Mouse (Mus musculus) forebrain, embryonic 16.5 days (tissue): ENCODE measurements around the gene Leng9. TPM values are rescaled to one million over a fixed set of nuclear protein-coding genes. Genes with fewer than 3 reads are reported as not detected.

Experiments used
- ATAC-seq: fragments of 200-750 bp; cut with Nextera tagmentation; 2 replicates; pipeline ENCODE4 v1.8.0; 2017; ENCODE audit warnings: mild to moderate bottlenecking, moderate library complexity
- H3K27ac ChIP-seq: fragments of 300-500 bp; sonication (generic); 2 replicates; pipeline ENCODE4 v1.5.1; 2014; ENCODE audit warnings: low read length, control low read depth
- H3K27me3 ChIP-seq: fragments of 300-500 bp; sonication (generic); replicated peaks from 2 replicates; pipeline ENCODE4 v1.6.1; 2014; ENCODE audit warnings: low read length; ENCODE audit not compliant: control insufficient read depth, insufficient read depth
- H3K36me3 ChIP-seq: fragments of 300-500 bp; sonication (generic); 2 replicates; pipeline ENCODE4 v1.6.1; 2014; ENCODE audit not compliant: control insufficient read depth, insufficient read depth
- H3K4me1 ChIP-seq: fragments of 300-500 bp; sonication (generic); replicated peaks from 2 replicates; pipeline ENCODE4 v1.6.1; 2014; ENCODE audit warnings: low read length; ENCODE audit not compliant: control insufficient read depth, insufficient read depth
- H3K4me2 ChIP-seq: fragments of 300-500 bp; sonication (generic); 2 replicates; pipeline ENCODE4 v1.6.1; 2014; ENCODE audit warnings: mild to moderate bottlenecking, low read length, control low read depth
- H3K4me3 ChIP-seq: fragments of 300-500 bp; sonication (generic); replicated peaks from 2 replicates; pipeline ENCODE4 v1.5.1; 2014; ENCODE audit warnings: mild to moderate bottlenecking, low read length, control low read depth
- H3K9ac ChIP-seq: fragments of 300-500 bp; sonication (generic); replicated peaks from 2 replicates; pipeline ENCODE4 v1.6.1; 2014; ENCODE audit warnings: low read depth, low read length, control low read depth
- H3K9me3 ChIP-seq: fragments of 300-500 bp; sonication (generic); 2 replicates; pipeline ENCODE4 v1.6.1; 2016; ENCODE audit warnings: low read length; ENCODE audit not compliant: control insufficient read depth
- WGBS: fragments of 180-500 bp; shearing (Covaris S2); extraction: QIAGEN DNeasy Blood & Tissue Kit; methylation state at CpG from one replicate; pipeline ENCODE4 v1.1.7; 2014; 5-methylcytosine and 5-hydroxymethylcytosine counted together
- polyA plus RNA-seq: library from polyadenylated mRNA; unstranded; fragments of >200 nt; fragmentation: Nextera tagmentation; extraction: Ambion mirVana; gene quantifications from 2 replicates; pipeline ENCODE4 v1.2.1, GENCODE M21; 2015

Gene Leng9
- polyA plus RNA-seq, 1 experiment from 2014 or later: 6.4 TPM

GRCm38 (mm10) chr7:4145552-4146190 is 4.5 kb downstream of the Leng9 start:
- Histone ChIP-seq H3K36me3 (peaks cover 60% of the 10 kb centered on the region), H3K4me3 (no peak overlapping the region), H3K4me1 (peaks cover 16% of the 10 kb centered on the region), H3K27ac (no peak overlapping the region), H3K4me2 (no peak overlapping the region), H3K9me3 (no peaks in the 10 kb centered on the region), H3K27me3 (no peaks in the 10 kb centered on the region), H3K9ac (no peak overlapping the region)
- ATAC-seq: no peak
- 66% methylated on average over 6 of the region's 6 CpGs for WGBS

DNA sequence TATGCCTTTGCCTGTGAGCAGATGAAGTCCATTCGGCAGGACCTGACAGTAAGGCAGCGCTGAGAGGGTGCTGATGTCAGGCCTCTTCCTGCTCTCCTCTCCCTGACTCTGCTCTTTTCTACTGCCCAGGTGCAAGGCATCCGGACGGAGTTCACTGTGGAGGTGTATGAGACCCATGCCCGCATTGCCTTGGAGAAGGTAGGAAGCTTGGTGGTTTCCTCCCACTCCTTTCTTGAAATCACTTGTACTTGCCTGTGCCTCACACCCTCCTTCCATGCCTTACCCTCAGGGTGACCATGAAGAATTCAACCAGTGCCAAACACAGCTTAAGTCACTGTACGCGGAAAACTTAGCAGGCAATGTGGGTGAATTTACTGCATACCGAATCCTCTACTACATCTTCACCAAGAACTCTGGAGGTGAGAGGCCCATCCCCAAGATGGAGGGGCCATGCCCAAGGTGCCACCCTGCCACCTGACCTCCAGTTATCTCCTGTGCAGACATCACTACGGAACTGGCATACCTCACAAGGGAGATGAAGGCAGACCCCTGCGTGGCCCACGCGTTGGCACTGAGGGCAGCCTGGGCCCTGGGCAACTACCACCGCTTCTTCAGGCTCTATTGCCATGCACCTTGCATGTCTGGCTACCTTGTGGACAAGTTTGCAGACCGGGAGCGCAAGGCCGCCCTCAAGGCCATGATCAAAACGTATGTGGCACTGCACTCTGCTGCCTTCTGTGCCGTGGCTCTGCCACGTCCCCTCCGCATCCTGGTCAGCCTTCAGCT is 5.2 kb downstream of the Leng9 start:
- Histone ChIP-seq H3K4me2 (no peak overlapping the region), H3K36me3 (peaks cover 62% of the 10 kb centered on the region), H3K9me3 (no peaks in the 10 kb centered on the region), H3K4me1 (peaks cover 10% of the 10 kb centered on the region), H3K27ac (no peak overlapping the region), H3K27me3 (no peaks in the 10 kb centered on the region), H3K4me3 (no peak overlapping the region), H3K9ac (no peak overlapping the region)
- WGBS: 93% methylated on average over 20 of the region's 20 CpGs
- ATAC-seq: no peak

DNA sequence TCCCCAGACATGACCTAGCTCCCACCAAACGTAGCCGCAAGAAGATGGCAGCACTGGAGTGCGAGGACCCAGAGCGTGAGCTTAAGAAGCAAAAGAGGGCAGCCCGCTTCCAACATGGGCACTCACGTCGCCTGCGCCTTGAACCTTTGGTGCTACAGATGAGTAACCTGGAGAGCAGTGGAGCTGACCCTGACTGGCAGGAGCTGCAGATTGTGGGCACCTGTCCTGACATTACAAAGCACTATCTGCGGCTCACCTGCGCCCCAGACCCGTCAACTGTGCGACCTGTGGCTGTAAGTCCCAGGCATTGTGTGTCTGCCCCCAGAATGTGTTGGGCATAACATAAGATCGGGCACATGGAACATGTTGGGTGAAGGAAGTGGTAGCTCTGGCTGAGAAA is 6.1 kb downstream of the Leng9 start:
- Histone ChIP-seq H3K4me3 (no peak overlapping the region), H3K9ac (no peak overlapping the region), H3K36me3 (peaks cover 70% of the 10 kb centered on the region), H3K9me3 (no peaks in the 10 kb centered on the region), H3K27me3 (no peaks in the 10 kb centered on the region), H3K27ac (no peak overlapping the region), H3K4me1 (peaks cover 10% of the 10 kb centered on the region), H3K4me2 (no peak overlapping the region)
- ATAC-seq: no peak
- 95% methylated on average over 13 of the region's 13 CpGs for WGBS

DNA sequence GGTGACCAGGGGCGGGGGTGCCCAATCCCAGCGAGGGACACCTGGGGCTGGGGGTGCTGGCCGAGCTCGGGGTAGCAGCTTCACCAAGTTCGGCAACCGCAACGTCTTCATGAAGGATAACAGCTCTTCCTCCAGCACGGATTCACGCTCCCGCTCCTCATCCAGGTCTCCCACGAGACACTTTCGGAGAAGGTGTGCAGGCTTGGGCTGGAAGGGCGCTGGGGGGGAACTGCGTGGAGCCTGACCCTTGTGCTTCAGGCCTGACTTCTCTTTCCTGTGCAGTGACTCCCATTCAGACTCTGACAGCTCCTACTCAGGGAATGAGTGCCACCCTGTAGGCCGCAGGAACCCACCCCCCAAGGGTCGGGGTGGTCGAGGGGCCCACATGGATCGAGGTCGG is 6.7 kb downstream of the Leng9 start:
- H3K27ac ChIP-seq: no peak overlapping the region
- H3K4me3 ChIP-seq: no peak overlapping the region
- H3K9me3 ChIP-seq: no peaks in the 10 kb centered on the region
- 95% methylated on average over 19 of the region's 19 CpGs for WGBS
- no peak overlapping the region for H3K4me2 ChIP-seq
- H3K4me1 ChIP-seq: peaks cover 6% of the 10 kb centered on the region
- H3K27me3 ChIP-seq: no peaks in the 10 kb centered on the region
- H3K9ac ChIP-seq: no peak overlapping the region
- ATAC-seq: no peak
- peaks cover 73% of the 10 kb centered on the region for H3K36me3 ChIP-seq

- no peak overlapping the region for H3K27ac ChIP-seq
- ATAC-seq: no peak
- whole genome bisulfite sequencing: 96% methylated on average over 10 of the region's 10 CpGs
- peaks cover 7% of the 10 kb centered on the region for H3K4me1 ChIP-seq
- H3K9ac ChIP-seq: no peak overlapping the region
- H3K4me3 ChIP-seq: no peak overlapping the region
- H3K27me3 ChIP-seq: no peaks in the 10 kb centered on the region
- H3K36me3 ChIP-seq: peaks cover 73% of the 10 kb centered on the region
- H3K4me2 ChIP-seq: no peak overlapping the region
- no peaks in the 10 kb centered on the region for H3K9me3 ChIP-seq
These were observed 7.3 kb downstream of the Leng9 start for GRCm38 (mm10) chr7:4142796-4143445.

GRCm38 (mm10) chr7:4141648-4142325 is 8.4 kb downstream of the Leng9 start:
- ATAC-seq: no peak
- peaks cover 71% of the 10 kb centered on the region for H3K36me3 ChIP-seq
- 94% methylated on average over 6 of the region's 6 CpGs for WGBS

DNA sequence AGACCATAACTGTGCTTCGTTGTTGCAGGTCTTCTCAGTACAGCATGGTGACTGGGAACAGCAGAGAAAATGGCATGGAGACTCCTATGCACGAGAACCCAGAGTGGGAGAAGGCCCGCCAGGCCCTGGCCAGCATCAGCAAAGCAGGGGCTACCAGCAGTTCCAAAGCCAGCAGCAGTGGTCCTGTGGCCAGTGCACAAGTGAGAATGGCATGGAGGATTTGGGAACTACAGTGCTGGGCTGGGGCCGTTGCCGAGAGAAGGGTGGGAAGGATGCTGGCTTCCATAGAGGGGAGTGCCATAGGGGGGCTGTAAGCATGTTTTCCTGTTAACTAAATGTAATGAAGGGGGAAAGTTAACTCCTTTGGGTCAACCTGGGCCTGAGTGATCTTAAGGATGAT is 10.8 kb downstream of the Leng9 start:
- no peaks in the 10 kb centered on the region for H3K27me3 ChIP-seq
- no peak for ATAC-seq
- peaks cover 49% of the 10 kb centered on the region for H3K36me3 ChIP-seq

More at GRCm38 (mm10) chr7:4141648-4142325, 8.4 kb downstream of the Leng9 start:
- H3K4me3 ChIP-seq: no peak overlapping the region
- no peaks in the 10 kb centered on the region for H3K9me3 ChIP-seq
- peaks cover 11% of the 10 kb centered on the region for H3K4me1 ChIP-seq
- no peak overlapping the region for H3K27ac ChIP-seq
- no peak overlapping the region for H3K4me2 ChIP-seq
- no peaks in the 10 kb centered on the region for H3K27me3 ChIP-seq
- no peak overlapping the region for H3K9ac ChIP-seq

DNA sequence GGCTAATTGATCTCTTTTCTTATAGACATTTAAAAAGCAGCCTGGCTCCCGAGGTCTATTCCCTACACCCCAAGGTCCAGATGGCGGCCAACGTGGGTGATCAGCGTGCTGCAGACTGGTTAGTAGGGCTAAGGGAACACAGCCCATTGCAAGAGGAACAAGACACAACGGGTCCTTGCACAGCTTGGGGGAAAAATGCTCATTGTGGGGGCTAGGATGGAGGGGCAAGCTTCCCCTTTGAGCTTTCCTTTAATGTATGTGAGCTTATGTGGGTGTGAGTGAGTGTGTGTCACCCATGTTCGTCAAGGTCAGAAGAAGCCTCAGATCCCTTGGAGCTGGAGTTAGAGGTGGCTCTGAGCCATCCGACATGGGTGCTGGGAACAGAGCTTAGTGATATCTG is 11.5 kb downstream of the Leng9 start:
- peaks cover 15% of the 10 kb centered on the region for H3K4me1 ChIP-seq
- 91% methylated on average over 7 of the region's 7 CpGs for WGBS
- no peak overlapping the region for H3K4me3 ChIP-seq
- no peaks in the 10 kb centered on the region for H3K9me3 ChIP-seq
- H3K4me2 ChIP-seq: no peak overlapping the region
- peaks cover 42% of the 10 kb centered on the region for H3K36me3 ChIP-seq
- no peak overlapping the region for H3K9ac ChIP-seq
- H3K27me3 ChIP-seq: no peaks in the 10 kb centered on the region
- ATAC-seq: no peak
- H3K27ac ChIP-seq: no peak overlapping the region

More for the DNA sequence above, 10.8 kb downstream of the Leng9 start:
- no peaks in the 10 kb centered on the region for H3K9me3 ChIP-seq
- no peak overlapping the region for H3K27ac ChIP-seq
- H3K4me2 ChIP-seq: no peak overlapping the region
- H3K4me1 ChIP-seq: peaks cover 15% of the 10 kb centered on the region
- H3K9ac ChIP-seq: no peak overlapping the region
- H3K4me3 ChIP-seq: no peak overlapping the region
- 96% methylated on average over 5 of the region's 5 CpGs for WGBS

GRCm38 (mm10) chr7:4138181-4138580 is 12.0 kb downstream of the Leng9 start:
- H3K4me1 ChIP-seq: peaks cover 15% of the 10 kb centered on the region

More at GRCm38 (mm10) chr7:4138181-4138580, 12.0 kb downstream of the Leng9 start:
- no peak for ATAC-seq
- Histone ChIP-seq H3K4me3 (peak overlapping the region; percentile 64), H3K27me3 (no peaks in the 10 kb centered on the region), H3K27ac (no peak overlapping the region), H3K9me3 (no peaks in the 10 kb centered on the region), H3K4me2 (peak overlapping the region; percentile 98), H3K36me3 (peaks cover 37% of the 10 kb centered on the region), H3K9ac (peak overlapping the region; percentile 92)
- 79% methylated on average over 2 of the region's 2 CpGs for WGBS
